Mouse (Mus musculus) bone marrow, adult 2 months (tissue): Measurements from ENCODE around the gene Psapl1.

Source experiments
- CTCF ChIP-seq: fragments of 200-500 bp; IDR thresholded peaks from 2 replicates; pipeline ENCODE4 v1.5.1; 2011; ENCODE audit warnings: low read length, control low read depth; ENCODE audit not compliant: control insufficient read depth, insufficient read depth
- POLR2A ChIP-seq: fragments of 200-500 bp; IDR thresholded peaks from 2 replicates; pipeline ENCODE4 v1.6.1; 2011; ENCODE audit warnings: low read depth, mild to moderate bottlenecking, control low read depth, low read length, borderline replicate concordance; ENCODE audit not compliant: control insufficient read depth

DNA sequence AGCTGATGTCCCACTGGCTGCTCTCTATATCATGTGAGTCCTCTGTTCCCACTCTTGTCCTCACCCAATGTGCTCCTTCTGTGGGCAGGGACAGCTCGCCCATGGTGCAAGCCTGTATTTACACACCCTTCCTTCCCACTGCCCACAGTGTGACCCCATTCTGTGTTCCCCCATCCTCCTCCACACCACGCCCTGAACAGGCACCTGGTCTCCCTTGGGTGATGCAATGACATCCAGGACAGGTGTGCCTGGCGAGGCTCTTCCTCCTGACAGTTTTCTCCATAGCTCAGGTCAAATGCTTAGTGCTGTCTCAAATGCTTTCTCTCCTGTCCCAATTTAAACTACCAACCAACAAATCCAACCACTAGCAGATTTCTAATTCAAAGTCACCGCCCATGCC is 8.4 kb upstream of the Psapl1 start:
- TF ChIP-seq POLR2A (no peak), CTCF (no peak)
